Mouse (Mus musculus) embryonic fibroblast, embryonic 13.5 days (primary cell): ENCODE measurements around the gene Anks3. TPM values are rescaled to one million over a fixed set of nuclear protein-coding genes. Genes with fewer than 3 reads are reported as not detected.

Experiments
- H3K27ac ChIP-seq: 2 replicates; pipeline ENCODE4 v1.5.1; 2012; ENCODE audit warnings: low read length, control low read depth, inconsistent platforms; ENCODE audit not compliant: insufficient read depth
- H3K4me1 ChIP-seq: 2 replicates; pipeline ENCODE4 v1.6.1; 2011; ENCODE audit warnings: low read length; ENCODE audit not compliant: control insufficient read depth, insufficient read depth
- H3K4me3 ChIP-seq: 2 replicates; pipeline ENCODE4 v1.5.1; 2011; ENCODE audit warnings: mild to moderate bottlenecking, control low read depth, low read length; ENCODE audit not compliant: insufficient read depth
- CTCF ChIP-seq: IDR thresholded peaks from 2 replicates; pipeline ENCODE4 v1.5.1; 2011; ENCODE audit warnings: mild to moderate bottlenecking, control low read depth, low read length, moderate library complexity, borderline replicate concordance; ENCODE audit not compliant: insufficient read depth
- POLR2A ChIP-seq: IDR thresholded peaks from 2 replicates; pipeline ENCODE4 v1.6.1; 2011; ENCODE audit warnings: low read depth, mild to moderate bottlenecking, control low read depth, low read length, moderate library complexity
- polyA plus RNA-seq: library from polyadenylated mRNA; stranded (reverse); fragments of >200 nt; gene quantifications from 2 replicates; pipeline ENCODE4 v1.2.4, GENCODE M21; 2011; ENCODE audit warnings: low read depth; ENCODE audit not compliant: missing spikeins, insufficient read length

The Anks3 gene
- polyA plus RNA-seq, 1 experiment, result 41.4 TPM

- H3K4me3 ChIP-seq, result no peak overlapping the region
Measured at GRCm38 (mm10) chr16:4912907-4913782, 50.9 kb downstream of the Anks3 start.

GRCm38 (mm10) chr16:4912074-4912648, 51.8 kb downstream of the Anks3 start:
- Histone ChIP-seq H3K4me1 (peaks cover 15% of the 10 kb centered on the region), H3K4me3 (no peak overlapping the region), H3K27ac (peak overlapping the region; percentile 81)
- no peak for TF ChIP-seq CTCF
- no peak for TF ChIP-seq POLR2A

More at GRCm38 (mm10) chr16:4912907-4913782, 50.9 kb downstream of the Anks3 start:
- Histone ChIP-seq H3K4me1 (peaks cover 15% of the 10 kb centered on the region), H3K27ac (peak overlapping the region; percentile 81)
- peak; percentile 58; the same call in 1 of the 2 replicates for TF ChIP-seq POLR2A
- no peak for TF ChIP-seq CTCF

- Histone ChIP-seq H3K4me1 (peaks cover 12% of the 10 kb centered on the region), H3K4me3 (no peak overlapping the region), H3K27ac (no peak overlapping the region)
- TF ChIP-seq POLR2A (no peak), CTCF (no peak)
Measured at GRCm38 (mm10) chr16:4910758-4911157, 53.2 kb downstream of the Anks3 start.

- no peak for TF ChIP-seq CTCF
- no peak for TF ChIP-seq POLR2A
- H3K27ac ChIP-seq, result no peak overlapping the region
- H3K4me1 ChIP-seq, result peaks cover 10% of the 10 kb centered on the region
- no peak overlapping the region for H3K4me3 ChIP-seq
Measured at GRCm38 (mm10) chr16:4909745-4910144, 54.3 kb downstream of the Anks3 start.

GRCm38 (mm10) chr16:4907972-4908371, 56.0 kb downstream of the Anks3 start:
- Histone ChIP-seq H3K27ac (no peak overlapping the region), H3K4me3 (no peak overlapping the region), H3K4me1 (peaks cover 5% of the 10 kb centered on the region; the same call in 1 of the 2 replicates)
- TF ChIP-seq CTCF, result no peak
- no peak for TF ChIP-seq POLR2A

- no peak overlapping the region for H3K4me3 ChIP-seq
- TF ChIP-seq POLR2A (no peak), CTCF (no peak)
- H3K4me1 ChIP-seq, result no peaks in the 10 kb centered on the region
- H3K27ac ChIP-seq, result no peak overlapping the region
Measured at GRCm38 (mm10) chr16:4907386-4907785, 56.6 kb downstream of the Anks3 start.

- TF ChIP-seq CTCF, result no peak
- TF ChIP-seq POLR2A, result no peak
- no peak overlapping the region for H3K4me3 ChIP-seq
- no peak overlapping the region for H3K27ac ChIP-seq
- no peaks in the 10 kb centered on the region for H3K4me1 ChIP-seq
Measured at GRCm38 (mm10) chr16:4906559-4906958, 57.4 kb downstream of the Anks3 start.

GRCm38 (mm10) chr16:4905591-4905990, 58.4 kb downstream of the Anks3 start:
- Histone ChIP-seq H3K4me1 (peaks cover 2% of the 10 kb centered on the region; the same call in 1 of the 2 replicates), H3K4me3 (no peak overlapping the region), H3K27ac (no peak overlapping the region)
- no peak for TF ChIP-seq POLR2A
- TF ChIP-seq CTCF, result no peak

- H3K4me3 ChIP-seq, result no peak overlapping the region
- TF ChIP-seq POLR2A (no peak), CTCF (no peak)
- peaks cover 2% of the 10 kb centered on the region; the same call in 1 of the 2 replicates for H3K4me1 ChIP-seq
- H3K27ac ChIP-seq, result no peak overlapping the region
Measured at GRCm38 (mm10) chr16:4904878-4905277, 59.1 kb downstream of the Anks3 start.
